Mouse (Mus musculus) CH12F3 (cell line): ENCODE results near the gene Fam183b.
"Not testable (repeated sequence)": the region's sequence is repeated elsewhere in the genome, so short reads cannot be mapped to it uniquely, and the experiment has no call there.

ENCODE experiments used
- in situ Hi-C: fragments of 300-500 bp; cut with MboI; formaldehyde crosslinking; loops from 2 replicates; pipeline ENCODE4 v1.14.3; 2020; ENCODE audit warnings: low sequenced_read_pairs

Gene Fam183b

GRCm38 (mm10) chr11:58801558-58802228 is at the start of gene Fam183b:
Fam183b (minus strand) TSS chr11:58801960.
- in situ Hi-C loops = no loop called here

- in situ Hi-C loops = no loop called here
Measured at GRCm38 (mm10) chr11:58849731-58850130, 48.0 kb upstream of the Fam183b start.

- in situ Hi-C loops = no loop called here
Measured at GRCm38 (mm10) chr11:58847636-58848035, 45.9 kb upstream of the Fam183b start.

GRCm38 (mm10) chr11:58846919-58847461 is 45.2 kb upstream of the Fam183b start, which contains the start of gene Gm12258:
Gm12258 (plus strand) TSS chr11:58847158.
- in situ Hi-C loops = no loop called here

GRCm38 (mm10) chr11:58838951-58839350 is 37.2 kb upstream of the Fam183b start, which contains the start of gene Olfr311:
Olfr311 (plus strand) TSS chr11:58839251.
- in situ Hi-C loops = not testable (repeated sequence)

- in situ Hi-C loops = not testable (repeated sequence)
Measured at GRCm38 (mm10) chr11:58832541-58832940, 30.8 kb upstream of the Fam183b start.

- in situ Hi-C loops = no loop called here
Measured at GRCm38 (mm10) chr11:58829764-58830163, 28.0 kb upstream of the Fam183b start.

- in situ Hi-C loops = not testable (repeated sequence)
Measured at GRCm38 (mm10) chr11:58828937-58829336, 27.2 kb upstream of the Fam183b start, which contains the start of gene Olfr312. Olfr312 (plus strand) TSS chr11:58829237.

GRCm38 (mm10) chr11:58815676-58816075 is 13.9 kb upstream of the Fam183b start:
- in situ Hi-C loops = no loop called here

GRCm38 (mm10) chr11:58814700-58815099 is 12.9 kb upstream of the Fam183b start, which contains the start of gene Olfr313:
Olfr313 (plus strand) TSS chr11:58815000.
- in situ Hi-C loops = not testable (repeated sequence)

- in situ Hi-C loops = no loop called here
Measured at GRCm38 (mm10) chr11:58812001-58812400, 10.2 kb upstream of the Fam183b start.

- in situ Hi-C loops = no loop called here
Measured at GRCm38 (mm10) chr11:58804393-58804792, 2.6 kb upstream of the Fam183b start.

- in situ Hi-C loops = no loop called here
Measured at GRCm38 (mm10) chr11:58803871-58804270, 2.1 kb upstream of the Fam183b start.

- in situ Hi-C loops = no loop called here
Measured at GRCm38 (mm10) chr11:58799747-58800146, 2.0 kb downstream of the Fam183b start.

- in situ Hi-C loops = no loop called here
Measured at GRCm38 (mm10) chr11:58796850-58797249, 4.9 kb downstream of the Fam183b start.

- in situ Hi-C loops = no loop called here
Measured at GRCm38 (mm10) chr11:58795856-58796255, 5.9 kb downstream of the Fam183b start.

- in situ Hi-C loops = no loop called here
Measured at GRCm38 (mm10) chr11:58790646-58791045, 11.1 kb downstream of the Fam183b start.

GRCm38 (mm10) chr11:58790053-58790452 is 11.7 kb downstream of the Fam183b start:
- in situ Hi-C loops = no loop called here

- in situ Hi-C loops = no loop called here
Measured at GRCm38 (mm10) chr11:58789532-58789931, 12.2 kb downstream of the Fam183b start.

GRCm38 (mm10) chr11:58788346-58788745 is 13.4 kb downstream of the Fam183b start:
- in situ Hi-C loops = no loop called here

- in situ Hi-C loops = no loop called here
Measured at GRCm38 (mm10) chr11:58787651-58788050, 14.1 kb downstream of the Fam183b start.

GRCm38 (mm10) chr11:58784182-58784581 is 17.6 kb downstream of the Fam183b start:
- in situ Hi-C loops = no loop called here
